Mouse (Mus musculus): Measurements from ENCODE around the gene Arhgap23.

Gene Arhgap23

DNA sequence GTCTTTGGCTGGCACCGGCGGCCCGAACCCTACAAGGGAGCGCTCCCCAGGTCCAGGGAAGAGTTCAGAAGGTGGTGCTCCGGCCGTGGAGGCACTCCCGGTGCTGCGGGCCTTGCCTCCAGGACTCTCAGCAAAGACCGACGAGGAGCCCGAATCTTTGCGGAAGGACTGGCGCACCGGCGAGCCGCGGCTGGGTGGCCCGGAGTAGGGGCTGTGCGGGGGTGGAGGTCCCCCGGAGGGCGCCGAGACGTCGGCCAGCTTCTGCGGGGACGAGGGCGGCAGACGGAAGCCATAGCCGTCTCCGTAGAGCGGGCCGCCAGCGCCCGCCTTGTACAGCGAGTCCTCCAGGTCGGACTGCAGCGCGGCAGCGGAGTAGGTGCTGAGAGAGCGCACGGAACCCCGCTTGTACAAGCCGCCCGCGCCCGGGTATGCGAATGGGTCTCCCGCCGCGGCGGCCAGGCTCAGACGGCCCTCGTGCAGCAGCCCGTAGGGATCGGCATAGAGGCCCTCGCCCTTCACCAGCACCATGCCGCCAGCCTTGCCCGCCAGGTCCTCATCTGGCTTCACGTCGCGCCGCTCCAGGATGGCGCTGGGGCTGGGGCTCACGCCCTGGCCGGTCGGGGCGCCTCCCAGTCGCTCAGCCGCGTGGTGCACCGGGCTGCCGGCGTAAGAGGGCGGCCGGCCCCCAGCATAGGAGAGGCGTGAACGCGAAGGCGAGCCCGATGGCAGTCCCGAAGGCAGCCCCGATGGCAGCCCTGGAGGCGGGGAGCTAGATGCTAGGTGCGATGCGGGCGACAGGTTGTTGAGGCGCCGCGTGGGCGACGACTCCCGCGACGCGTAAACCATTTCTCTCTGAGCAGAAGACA is 119.3 kb downstream of the Arhgap23 start:
- DNase-seq (ENCODE audit: low spot score) = no peak

DNA sequence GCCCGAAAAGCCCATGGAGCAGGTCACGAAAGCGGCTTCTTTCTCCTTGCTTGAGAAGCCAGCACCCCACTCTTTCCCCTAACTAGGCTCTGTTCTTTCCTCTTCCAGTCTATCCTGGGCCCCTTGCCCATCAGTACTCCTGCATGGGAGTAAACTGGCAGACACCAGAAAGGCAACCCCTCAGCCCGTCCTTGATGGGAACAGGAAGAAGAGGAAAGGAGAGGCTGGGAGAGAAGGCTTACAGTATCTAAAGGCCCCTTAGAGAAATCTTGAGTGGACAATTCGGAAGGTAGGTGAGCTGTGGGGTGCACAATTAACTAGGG is 119.9 kb downstream of the Arhgap23 start:
- DNase-seq (ENCODE audit: low spot score) = no peak

DNA sequence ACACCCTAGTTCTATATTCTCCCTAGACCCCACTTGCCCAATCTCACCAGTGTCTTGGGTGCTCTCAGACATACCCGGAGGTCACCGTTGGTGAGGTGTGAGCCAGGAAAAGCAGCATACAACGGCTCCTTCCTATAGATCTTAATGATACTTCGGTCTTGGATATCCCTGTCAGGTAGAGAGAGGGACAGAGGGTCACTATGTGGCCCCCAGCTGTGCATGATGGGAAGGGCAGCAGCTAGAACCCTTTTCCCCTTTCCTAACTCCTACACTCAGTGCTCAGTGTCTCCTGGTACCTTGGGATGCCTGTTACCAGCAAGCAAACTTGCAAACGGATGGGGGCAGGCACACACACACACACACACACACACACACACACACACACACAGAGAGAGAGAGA is 120.3 kb downstream of the Arhgap23 start:
- no peak for DNase-seq (ENCODE audit: low spot score)

DNA sequence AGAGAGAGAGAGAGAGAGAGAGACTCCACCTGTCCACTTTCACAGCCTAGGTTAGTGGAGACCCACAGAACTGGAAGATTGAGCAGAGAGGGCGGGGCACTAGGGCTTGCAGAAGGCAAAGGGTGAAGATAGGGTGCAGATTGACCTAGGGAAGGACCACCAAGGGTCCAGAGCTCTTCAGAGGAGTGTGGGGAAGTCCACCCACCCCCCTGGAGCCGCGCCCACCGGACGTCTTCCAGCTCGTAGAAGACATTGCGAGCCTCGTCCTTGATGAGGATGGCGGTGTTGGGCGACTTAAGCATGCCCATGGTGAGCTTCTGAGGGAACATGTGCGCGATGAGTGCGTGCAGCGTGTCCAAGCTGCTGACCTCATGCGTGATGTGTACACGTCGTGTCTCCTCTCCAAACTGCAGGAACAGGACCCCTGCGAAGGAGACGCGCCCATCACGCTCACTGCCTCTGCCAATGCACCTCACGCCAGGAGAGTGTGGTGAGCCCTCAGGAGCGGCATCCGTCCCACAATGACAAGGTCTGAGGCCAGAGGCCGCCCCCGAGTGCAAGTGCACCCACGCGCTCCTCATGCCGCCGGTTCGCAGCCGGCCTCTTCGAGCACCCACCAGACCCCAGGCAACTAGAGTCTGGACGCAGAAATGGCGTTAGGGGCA is 120.9 kb downstream of the Arhgap23 start:
- DNase-seq (ENCODE audit: low spot score) = no peak

DNA sequence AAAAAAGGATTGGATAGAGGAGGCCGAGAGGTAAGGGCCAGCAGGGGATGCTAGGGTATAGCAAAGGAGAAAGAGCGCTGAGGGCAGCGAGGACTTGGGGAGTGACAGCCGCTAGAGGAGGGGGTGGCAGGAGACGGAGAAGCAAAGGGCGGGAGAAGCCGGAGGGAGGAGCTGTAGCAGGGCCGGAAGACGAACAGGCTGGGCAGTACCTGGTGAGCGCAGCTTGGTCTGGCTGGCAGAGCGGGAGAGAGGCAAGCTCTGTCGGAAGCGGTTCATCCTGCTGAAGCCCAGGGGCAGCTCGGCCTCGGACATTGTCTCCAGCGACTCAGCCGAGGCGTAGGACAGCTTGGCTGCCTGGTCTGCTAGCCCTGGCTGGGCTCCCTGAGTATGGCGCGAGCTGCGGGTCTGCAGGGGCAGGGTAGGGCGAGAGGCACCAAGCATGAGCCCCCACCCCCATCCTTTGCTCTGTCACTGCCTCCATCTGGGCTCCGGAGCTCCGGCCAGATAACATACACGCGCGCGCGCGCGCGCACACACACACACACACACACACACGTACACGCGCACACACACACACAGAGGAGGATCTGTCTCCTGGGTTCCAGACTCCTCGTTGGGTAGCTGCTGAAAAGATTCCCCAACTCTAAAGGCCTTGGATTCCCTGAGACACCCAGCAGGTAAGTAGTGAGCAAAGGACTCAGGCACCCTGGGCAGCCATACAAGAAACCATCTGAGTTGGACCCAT is 121.7 kb downstream of the Arhgap23 start:
- no peak for DNase-seq (ENCODE audit: low spot score)

DNA sequence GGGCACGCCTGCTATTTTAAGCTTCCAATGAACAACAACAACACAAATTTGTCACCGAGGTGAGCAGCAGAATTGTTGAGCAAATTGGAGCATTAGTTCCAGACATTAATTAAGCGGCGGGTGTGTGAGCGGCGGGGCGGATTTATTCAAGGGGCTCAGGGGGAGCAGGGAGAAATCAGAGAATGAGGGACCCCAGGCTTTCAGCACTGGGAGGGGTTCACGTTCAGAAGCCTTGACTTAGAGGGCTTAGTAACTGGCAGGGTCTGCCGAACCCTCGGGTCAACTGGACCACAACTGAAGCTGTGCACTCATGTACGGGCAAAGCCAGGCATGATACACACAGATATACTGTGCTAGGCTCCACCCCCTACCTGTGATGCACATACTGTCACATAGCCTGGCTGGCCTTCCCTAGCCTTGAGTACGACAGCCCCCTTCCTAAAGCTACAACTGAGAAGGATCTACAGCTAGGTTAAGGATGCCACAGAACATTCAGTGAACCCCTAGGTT is 122.3 kb downstream of the Arhgap23 start:
- DNase-seq (ENCODE audit: low spot score) = no peak

DNA sequence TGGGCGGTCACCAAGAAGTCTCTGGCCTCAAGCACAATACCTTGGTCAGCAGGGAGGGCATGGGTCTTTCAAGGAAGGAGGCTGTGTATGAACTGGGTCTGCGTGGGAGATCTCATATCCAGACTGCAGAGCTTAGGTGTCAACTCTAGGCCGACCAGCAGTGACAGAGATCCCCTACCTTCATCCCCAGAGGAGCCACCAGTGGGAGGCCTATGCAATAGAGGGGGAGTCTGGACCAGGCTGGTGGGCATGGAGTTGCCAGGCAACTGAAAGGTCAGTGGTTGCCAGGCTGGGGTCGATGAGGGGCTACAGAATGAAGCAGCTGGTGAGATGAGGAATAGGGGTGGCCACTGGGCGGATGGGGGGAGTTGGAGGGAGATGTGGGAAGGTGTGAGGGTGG is 124.3 kb downstream of the Arhgap23 start:
- no peak for DNase-seq (ENCODE audit: low spot score)

DNA sequence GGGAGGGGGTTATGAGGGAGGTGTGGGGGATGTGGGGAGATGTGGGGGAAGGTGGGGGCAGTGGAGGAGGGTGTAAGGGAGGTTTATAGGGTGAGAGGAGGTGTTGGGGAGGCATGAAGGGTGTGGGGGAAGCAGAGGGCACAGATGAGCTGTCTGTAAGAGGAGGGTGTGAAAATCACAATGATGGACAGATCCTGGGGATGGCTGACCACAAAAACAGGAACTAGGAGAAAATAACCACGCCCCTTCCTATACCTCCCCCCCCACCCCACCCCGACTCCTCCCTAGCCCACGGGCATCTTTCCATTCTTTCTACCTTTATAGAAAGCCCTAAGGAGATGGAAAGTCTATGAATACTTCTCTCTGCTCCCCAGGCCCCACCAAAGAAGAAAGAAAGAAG is 124.8 kb downstream of the Arhgap23 start:
- DNase-seq (ENCODE audit: low spot score) = no peak

DNA sequence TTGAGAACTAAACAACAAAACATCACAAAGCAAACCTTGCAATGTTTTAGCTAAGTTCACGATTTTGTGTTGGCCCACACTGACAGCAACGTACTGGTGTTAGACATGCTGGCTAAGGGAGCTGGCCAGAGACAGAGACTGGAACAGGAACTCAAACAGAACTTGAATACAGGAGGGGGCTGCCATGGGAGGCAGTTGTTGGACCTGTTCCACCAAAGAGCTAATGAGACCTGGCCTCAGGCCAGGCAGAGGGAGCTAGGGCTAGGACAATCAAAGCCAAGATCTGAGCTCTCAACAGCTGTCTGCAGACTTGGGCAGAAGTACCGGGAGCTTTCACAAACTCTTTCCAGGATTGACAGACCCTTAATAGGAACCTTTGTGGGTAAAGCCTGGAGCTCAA is 125.3 kb downstream of the Arhgap23 start:
- no peak for DNase-seq (ENCODE audit: low spot score)

DNA sequence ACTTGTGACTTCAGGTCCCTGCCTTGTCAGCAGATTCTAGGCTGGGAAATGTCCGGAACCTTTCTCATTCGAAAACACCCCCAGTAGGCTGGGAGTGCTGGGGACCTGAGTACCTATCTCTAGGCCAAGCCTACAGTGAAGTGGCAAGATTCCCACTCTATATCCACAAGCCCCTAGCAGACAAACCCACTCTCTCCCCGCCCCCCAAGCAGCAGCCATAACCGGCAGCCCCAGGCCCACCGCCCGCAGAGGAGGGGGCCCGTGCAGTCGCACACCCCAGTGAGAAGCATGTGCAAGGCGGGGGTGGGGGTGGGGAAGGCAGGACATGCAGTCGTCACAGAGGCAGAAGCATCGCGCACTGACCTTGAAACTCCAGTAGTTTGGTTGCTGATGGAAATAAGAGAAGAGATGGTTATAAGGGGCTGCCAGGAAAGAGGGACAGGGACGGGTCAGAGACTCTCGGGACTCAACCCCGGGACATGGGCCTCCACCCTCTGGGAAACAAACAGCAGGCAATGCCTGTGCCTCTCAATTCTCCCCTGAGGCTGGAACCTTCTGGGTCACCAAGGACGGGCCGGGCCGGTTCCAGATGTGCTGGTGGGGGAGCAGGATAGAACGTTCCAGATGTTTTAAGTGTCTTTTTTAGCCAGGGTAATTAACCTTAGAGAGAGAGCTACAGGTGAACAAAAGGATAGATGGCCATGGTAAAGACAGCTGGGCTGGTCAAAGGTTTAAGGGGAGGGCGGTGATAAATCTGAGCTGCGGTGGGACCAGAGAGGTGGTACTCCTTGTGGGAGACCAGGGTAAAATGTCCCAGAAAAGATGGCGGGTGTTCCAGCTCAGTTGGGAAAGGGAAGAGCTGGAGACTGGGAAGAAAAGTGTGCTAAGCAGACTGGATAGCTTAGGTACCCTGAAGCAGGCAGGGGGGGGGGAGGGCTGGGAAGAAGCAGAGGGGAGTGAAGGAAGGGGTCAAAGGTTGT is 127.1 kb downstream of the Arhgap23 start:
- DNase-seq (ENCODE audit: low spot score) = no peak

DNA sequence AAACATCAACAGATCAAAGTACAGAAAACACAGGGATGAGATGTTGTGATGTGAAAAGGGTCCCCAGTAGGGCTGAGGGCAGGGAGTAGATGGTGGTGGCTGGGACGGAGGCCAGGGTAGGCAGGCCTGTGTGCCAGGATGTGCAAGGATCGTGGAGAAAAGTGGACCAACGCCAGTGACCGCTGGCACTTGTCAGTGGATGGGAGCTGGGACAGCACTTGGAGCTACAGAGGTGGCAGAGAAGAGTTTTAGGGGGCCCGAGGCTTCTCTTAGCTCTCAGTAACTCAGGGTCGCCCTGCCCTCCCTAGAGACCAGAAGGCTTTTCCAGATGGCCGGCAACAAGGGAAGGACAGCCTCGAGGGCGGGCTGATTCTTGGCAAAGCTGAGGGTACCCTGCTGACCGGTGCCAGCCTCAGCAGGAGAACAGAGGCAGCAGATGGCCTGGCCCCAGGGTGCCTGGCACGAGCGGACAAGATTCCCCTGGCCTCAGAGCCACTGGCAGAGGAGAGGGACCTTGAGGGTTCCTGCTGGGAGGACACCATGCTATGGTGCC is 127.9 kb downstream of the Arhgap23 start:
- DNase-seq (ENCODE audit: low spot score) = no peak

DNA sequence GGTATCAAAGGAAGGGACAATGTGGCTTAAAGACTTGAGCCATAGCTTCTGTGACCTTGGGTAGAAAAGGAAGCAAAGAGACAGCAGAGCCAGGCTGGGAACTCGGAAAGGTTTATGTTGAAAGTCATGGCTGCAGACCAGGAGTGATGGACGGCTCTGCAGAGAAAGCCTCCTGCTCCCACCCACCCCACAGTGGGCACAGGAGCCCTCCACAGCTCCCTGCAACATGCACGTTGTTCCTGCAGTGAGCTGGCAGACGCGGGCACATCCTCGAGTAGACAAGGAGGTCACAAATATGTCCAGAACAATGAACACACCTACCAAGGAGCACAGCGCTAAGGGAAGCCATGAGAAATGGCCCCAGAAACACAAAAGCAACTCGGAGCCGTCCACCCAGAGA is 128.6 kb downstream of the Arhgap23 start:
- DNase-seq (ENCODE audit: low spot score) = no peak

DNA sequence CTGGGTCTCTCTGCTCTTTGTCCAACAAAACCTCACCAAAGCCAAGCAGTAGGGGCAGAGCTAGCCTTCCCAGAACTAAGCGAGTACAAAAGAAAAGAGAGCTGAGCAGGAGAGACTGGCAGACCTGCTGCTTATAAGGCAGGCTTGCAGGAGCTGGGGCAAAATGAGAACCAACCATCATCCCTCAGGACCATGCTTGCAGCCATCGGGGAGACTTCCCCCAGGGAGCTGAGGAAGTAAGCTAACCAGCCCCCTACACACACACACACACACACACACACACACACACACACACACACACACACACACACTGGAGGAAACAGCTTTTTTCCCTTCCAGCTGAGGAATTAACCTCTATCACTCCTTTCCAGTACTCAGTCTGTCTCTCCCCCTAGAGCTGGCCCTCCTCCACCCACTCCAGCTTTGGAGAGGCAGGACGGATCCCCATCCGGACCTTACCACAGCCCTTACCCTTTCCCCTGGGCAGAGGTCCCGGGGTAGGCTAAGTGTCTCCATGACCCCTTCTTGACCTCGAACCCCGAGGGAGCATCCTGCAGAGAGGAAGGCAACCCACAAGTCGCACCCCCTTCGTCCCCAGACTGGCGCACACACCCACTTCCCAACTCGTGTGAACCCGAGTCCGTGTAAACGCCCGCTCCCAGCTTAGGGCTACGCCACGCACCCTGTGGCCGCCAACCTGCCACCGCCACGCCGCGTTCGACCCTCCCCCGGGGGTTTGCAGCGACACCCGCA is 130.7 kb downstream of the Arhgap23 start:
- no peak for DNase-seq (ENCODE audit: low spot score)

DNA sequence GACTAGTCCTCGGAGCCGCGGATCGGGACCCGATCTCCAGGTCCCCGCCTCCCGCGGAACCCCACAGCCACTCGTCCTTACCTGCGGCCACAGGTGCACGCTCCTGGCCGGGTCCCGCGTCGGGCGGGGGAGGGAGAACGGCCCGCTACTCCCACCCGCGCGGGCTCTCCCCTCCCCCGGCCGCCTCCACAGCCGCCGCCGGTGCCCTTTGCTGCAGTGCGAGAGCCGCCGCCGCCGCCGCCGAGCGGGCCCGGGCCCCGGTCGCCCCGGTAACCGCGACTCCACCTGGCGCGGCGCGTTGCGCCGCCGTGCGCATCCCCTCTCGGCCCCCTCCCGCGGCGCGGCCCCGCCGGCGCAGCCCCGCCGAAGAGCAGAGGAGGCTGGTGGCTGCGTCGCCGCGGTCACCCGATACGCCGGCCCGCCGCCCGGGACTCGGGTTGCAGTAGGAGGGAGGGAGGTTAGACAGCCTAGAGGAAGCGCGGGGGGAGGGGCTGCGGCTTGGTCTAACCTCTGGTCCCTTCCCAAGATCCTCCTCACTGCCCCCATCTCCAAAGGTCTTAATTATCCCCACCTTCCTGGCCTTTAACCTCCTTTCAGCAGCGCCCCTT is 131.6 kb downstream of the Arhgap23 start:
- no peak for DNase-seq (ENCODE audit: low spot score)

DNA sequence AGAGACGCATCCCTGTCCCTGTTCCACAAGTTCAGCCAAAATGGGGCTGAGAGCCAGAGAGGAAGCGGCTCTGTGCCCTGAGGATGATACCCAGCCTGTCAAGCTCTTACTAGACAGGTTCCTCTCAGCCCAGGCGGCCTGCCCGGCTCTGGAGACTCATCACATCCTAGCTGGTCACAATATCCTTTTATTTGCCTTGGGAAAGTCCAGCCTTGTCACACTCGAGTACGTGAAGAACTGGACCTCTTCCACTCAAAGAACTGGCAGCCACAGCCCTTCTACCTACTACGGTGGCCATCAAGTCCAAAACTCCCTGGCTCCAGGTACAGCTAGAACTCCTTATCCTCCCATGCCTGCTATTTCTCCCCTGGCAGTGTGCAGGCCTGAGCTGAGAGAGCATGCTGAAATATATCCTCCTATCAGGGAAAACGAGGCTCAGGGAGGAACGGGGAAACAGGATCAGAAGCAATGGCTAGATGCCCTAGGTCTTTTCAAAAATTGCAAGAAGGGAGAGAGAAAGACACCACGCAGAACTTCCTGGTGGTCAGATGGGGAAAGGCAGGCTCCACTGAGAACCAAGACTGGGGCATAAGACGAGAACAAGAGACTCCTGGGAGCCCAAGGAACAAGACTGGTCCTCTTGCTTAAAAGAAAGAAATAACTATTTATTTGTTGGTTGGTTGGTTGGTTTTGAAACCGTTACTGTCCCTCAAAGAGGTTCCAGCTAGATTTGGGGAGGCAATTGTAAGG is 132.8 kb downstream of the Arhgap23 start:
- DNase-seq (ENCODE audit: low spot score) = no peak

DNA sequence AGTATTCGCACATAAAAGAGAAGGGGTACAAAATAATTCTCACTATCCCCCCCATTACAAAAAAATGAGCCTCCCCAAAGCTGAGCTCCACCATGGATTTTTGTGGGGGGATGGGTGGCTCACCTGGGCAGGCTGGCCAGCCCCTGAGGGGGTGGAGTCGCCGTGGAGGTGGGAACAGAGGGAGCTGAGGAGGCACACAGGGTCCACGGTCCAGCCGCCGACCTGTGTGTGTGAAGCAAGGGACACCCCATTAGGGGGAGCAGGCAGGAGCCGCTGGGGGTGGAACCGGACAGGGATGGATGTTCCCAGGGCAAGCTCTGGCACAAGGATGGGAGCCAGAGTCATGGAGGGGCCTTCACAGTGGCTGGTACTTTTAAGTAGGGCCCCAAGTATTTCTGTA is 133.4 kb downstream of the Arhgap23 start:
- DNase-seq (ENCODE audit: low spot score) = no peak
